Mouse (Mus musculus) forebrain, embryonic 11.5 days (tissue): ENCODE measurements around the gene Aspn. TPM values are rescaled to one million over a fixed set of nuclear protein-coding genes. Genes with fewer than 3 reads are reported as not detected.

ENCODE experiments used
- ATAC-seq: fragments of 200-750 bp; cut with Nextera tagmentation; replicated peaks from 2 replicates; pipeline ENCODE4 v1.8.0; 2017; ENCODE audit warnings: moderate TSS enrichment; ENCODE audit not compliant: low FRiP score
- DNase-seq: peaks from one replicate; pipeline ENCODE4 v3.0.0-alpha.2; 2017; ENCODE audit warnings: low spot score
- H3K27ac ChIP-seq: fragments of 300-500 bp; sonication (generic); 2 replicates; pipeline ENCODE4 v1.5.1; 2014; ENCODE audit warnings: low read depth, low read length
- H3K27me3 ChIP-seq: fragments of 300-500 bp; sonication (generic); 2 replicates; pipeline ENCODE4 v1.6.1; 2014; ENCODE audit warnings: mild to moderate bottlenecking, low read length, mixed read lengths; ENCODE audit not compliant: control insufficient read depth, insufficient read depth
- H3K36me3 ChIP-seq: fragments of 300-500 bp; sonication (generic); 2 replicates; pipeline ENCODE4 v1.6.1; 2014; ENCODE audit warnings: mild to moderate bottlenecking, low read length, moderate library complexity, mixed read lengths; ENCODE audit not compliant: control insufficient read depth, insufficient read depth
- H3K4me1 ChIP-seq: fragments of 300-500 bp; sonication (generic); replicated peaks from 2 replicates; pipeline ENCODE4 v1.6.1; 2014; ENCODE audit warnings: low read length, mixed read lengths; ENCODE audit not compliant: control insufficient read depth, insufficient read depth
- H3K4me2 ChIP-seq: fragments of 300-500 bp; sonication (generic); 2 replicates; pipeline ENCODE4 v1.6.1; 2014; ENCODE audit warnings: low read depth, mild to moderate bottlenecking, low read length, moderate library complexity, mixed read lengths; ENCODE audit not compliant: severe bottlenecking
- H3K4me3 ChIP-seq: fragments of 300-500 bp; sonication (generic); 2 replicates; pipeline ENCODE4 v1.5.1; 2014; ENCODE audit warnings: low read depth, low read length
- H3K9ac ChIP-seq: fragments of 300-500 bp; sonication (generic); 2 replicates; pipeline ENCODE4 v1.6.1; 2014; ENCODE audit warnings: low read length
- H3K9me3 ChIP-seq: fragments of 300-500 bp; sonication (generic); 2 replicates; pipeline ENCODE4 v1.6.1; 2016; ENCODE audit warnings: low read length, mixed read lengths; ENCODE audit not compliant: control insufficient read depth
- WGBS: fragments of 180-500 bp; shearing (Covaris S2); extraction: QIAGEN DNeasy Blood & Tissue Kit; methylation state at CpG from one replicate; pipeline ENCODE4 v1.1.7; 2014; 5-methylcytosine and 5-hydroxymethylcytosine counted together
- polyA plus RNA-seq: library from polyadenylated mRNA; unstranded; fragments of >200 nt; fragmentation: Nextera tagmentation; extraction: Ambion mirVana; gene quantifications from 2 replicates; pipeline ENCODE4 v1.2.1, GENCODE M21; 2014

The Aspn gene
- 0.41 and 0.55 TPM in 2 replicates for polyA plus RNA-seq

GRCm38 (mm10) chr13:49544279-49544678 is at the start of gene Aspn:
TSS of gene Aspn (plus strand) at chr13:49544443.
- ATAC-seq (no peak), DNase-seq (no peak)
- Histone ChIP-seq H3K4me3 (no peak within 1 kb of the TSS), H3K9me3 (no peaks in the 10 kb centered on the region), H3K36me3 (no peaks in the 10 kb centered on the region), H3K9ac (no peak within 1 kb of the TSS), H3K4me2 (no peak within 1 kb of the TSS), H3K4me1 (no peaks in the 10 kb centered on the region), H3K27me3 (no peaks in the 10 kb centered on the region), H3K27ac (no peak within 1 kb of the TSS)
- WGBS = 89% methylated on average over 3 of the region's 3 CpGs

DNA sequence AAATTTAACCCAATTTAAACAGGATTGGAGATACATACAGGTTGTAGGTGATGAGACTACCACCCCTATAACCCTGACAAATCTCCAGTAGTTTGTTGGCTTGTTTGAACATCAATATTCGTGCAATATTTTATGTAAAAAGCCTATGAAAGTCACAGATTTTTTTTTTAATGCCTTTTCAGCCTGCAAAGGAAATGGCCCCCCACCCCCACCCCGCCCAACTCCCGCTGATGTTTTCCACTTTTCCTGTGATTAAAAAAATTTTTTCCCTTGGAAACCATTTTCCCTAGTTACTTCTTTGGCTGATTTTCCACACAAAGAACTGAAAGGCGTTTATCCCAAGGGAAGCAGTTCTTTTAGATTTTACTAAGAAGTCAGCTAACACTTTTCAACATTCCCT is 39.7 kb upstream of the Aspn start, which contains the start of gene Ecm2:
Gene Ecm2 (plus strand): TSS at position 301 of the 400 bp plus-strand sequence.
- 67% methylated on average over 4 of the region's 4 CpGs for WGBS
- no peaks in the 10 kb centered on the region for H3K9me3 ChIP-seq
- DNase-seq = no peak

GRCm38 (mm10) chr13:49505776-49506175 is 38.5 kb upstream of the Aspn start:
- Histone ChIP-seq H3K27me3 (no peaks in the 10 kb centered on the region), H3K9me3 (no peaks in the 10 kb centered on the region), H3K9ac (no peak overlapping the region), H3K4me1 (no peaks in the 10 kb centered on the region), H3K4me2 (no peak overlapping the region), H3K36me3 (no peaks in the 10 kb centered on the region), H3K4me3 (no peak overlapping the region), H3K27ac (no peak overlapping the region)
- no peak for ATAC-seq
- 86% methylated on average over 4 of the region's 4 CpGs for WGBS
- DNase-seq = no peak

More for the DNA sequence above, 39.7 kb upstream of the Aspn start, which contains the start of gene Ecm2:
- Histone ChIP-seq H3K4me3 (no peak within 1 kb of the TSS), H3K9ac (no peak within 1 kb of the TSS), H3K27me3 (no peaks in the 10 kb centered on the region), H3K36me3 (no peaks in the 10 kb centered on the region), H3K27ac (no peak within 1 kb of the TSS), H3K4me1 (no peaks in the 10 kb centered on the region), H3K4me2 (no peak within 1 kb of the TSS)
- no peak for ATAC-seq

DNA sequence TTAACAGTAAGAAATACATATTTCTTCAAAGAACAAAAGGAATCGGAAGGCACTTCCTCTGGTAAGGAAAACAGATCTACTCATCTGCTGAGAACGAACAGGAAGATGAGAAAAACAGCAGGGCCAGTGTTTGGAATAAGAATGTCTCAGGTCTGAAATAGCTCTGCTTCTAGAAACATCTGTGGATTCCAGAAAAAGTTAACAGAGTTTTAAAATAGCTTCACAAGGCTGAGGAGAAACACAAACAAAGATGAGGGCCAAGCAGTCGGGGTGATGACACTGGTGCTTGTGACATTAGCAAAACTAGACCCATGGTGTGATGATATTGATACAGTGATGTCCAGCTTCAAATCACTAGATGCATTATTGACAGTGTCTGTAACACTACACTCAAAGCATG is 37.1 kb upstream of the Aspn start:
- WGBS = 84% methylated on average over 3 of the region's 3 CpGs
- ATAC-seq = no peak

GRCm38 (mm10) chr13:49518761-49519160 is 25.5 kb upstream of the Aspn start:
- Histone ChIP-seq H3K9me3 (no peaks in the 10 kb centered on the region), H3K9ac (no peak overlapping the region), H3K27ac (no peak overlapping the region), H3K4me1 (no peaks in the 10 kb centered on the region), H3K27me3 (no peaks in the 10 kb centered on the region), H3K4me2 (no peak overlapping the region), H3K36me3 (no peaks in the 10 kb centered on the region), H3K4me3 (no peak overlapping the region)
- no peak for ATAC-seq
- DNase-seq = no peak
- WGBS = 28% methylated on average over 2 of the region's 2 CpGs

More for the DNA sequence above, 37.1 kb upstream of the Aspn start:
- DNase-seq = no peak
- H3K4me2 ChIP-seq = no peak overlapping the region
- no peaks in the 10 kb centered on the region for H3K9me3 ChIP-seq
- H3K27ac ChIP-seq = no peak overlapping the region
- no peaks in the 10 kb centered on the region for H3K36me3 ChIP-seq
- H3K4me1 ChIP-seq = no peaks in the 10 kb centered on the region
- H3K9ac ChIP-seq = no peak overlapping the region
- H3K4me3 ChIP-seq = no peak overlapping the region
- no peaks in the 10 kb centered on the region for H3K27me3 ChIP-seq

DNA sequence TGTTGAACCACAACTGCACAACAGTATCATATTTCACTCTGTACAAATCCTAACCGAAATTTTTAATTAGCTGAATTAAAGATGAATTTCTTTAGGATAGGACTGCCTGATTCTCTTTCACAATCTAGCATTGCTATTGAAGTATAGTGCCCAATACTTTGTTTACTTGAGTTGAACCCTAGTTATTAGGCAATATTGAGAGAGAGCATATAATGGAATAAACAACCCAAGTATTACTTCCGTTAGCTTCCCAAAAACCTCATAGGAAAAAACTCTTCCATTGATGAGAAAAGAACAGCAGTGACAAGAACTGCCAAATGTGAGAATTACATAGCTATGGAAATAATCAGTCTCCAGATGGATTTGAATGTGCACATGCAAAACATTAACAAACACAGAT is 18.0 kb upstream of the Aspn start:
- Histone ChIP-seq H3K9ac (no peak overlapping the region), H3K4me2 (no peak overlapping the region), H3K36me3 (no peaks in the 10 kb centered on the region), H3K9me3 (no peaks in the 10 kb centered on the region), H3K4me3 (no peak overlapping the region), H3K4me1 (no peaks in the 10 kb centered on the region), H3K27me3 (no peaks in the 10 kb centered on the region), H3K27ac (no peak overlapping the region)
- DNase-seq (no peak), ATAC-seq (no peak)
- 88% methylated on average over 2 of the region's 2 CpGs for WGBS

- no peak overlapping the region for H3K27ac ChIP-seq
- H3K36me3 ChIP-seq = no peaks in the 10 kb centered on the region
- no peak overlapping the region for H3K9ac ChIP-seq
- DNase-seq (no peak), ATAC-seq (no peak)
- WGBS = 97% methylated on average over 4 of the region's 4 CpGs
- H3K4me3 ChIP-seq = no peak overlapping the region
- no peaks in the 10 kb centered on the region for H3K9me3 ChIP-seq
- no peaks in the 10 kb centered on the region for H3K4me1 ChIP-seq
- no peaks in the 10 kb centered on the region for H3K27me3 ChIP-seq
- H3K4me2 ChIP-seq = no peak overlapping the region
These were observed 13.6 kb upstream of the Aspn start for GRCm38 (mm10) chr13:49530636-49531035.

DNA sequence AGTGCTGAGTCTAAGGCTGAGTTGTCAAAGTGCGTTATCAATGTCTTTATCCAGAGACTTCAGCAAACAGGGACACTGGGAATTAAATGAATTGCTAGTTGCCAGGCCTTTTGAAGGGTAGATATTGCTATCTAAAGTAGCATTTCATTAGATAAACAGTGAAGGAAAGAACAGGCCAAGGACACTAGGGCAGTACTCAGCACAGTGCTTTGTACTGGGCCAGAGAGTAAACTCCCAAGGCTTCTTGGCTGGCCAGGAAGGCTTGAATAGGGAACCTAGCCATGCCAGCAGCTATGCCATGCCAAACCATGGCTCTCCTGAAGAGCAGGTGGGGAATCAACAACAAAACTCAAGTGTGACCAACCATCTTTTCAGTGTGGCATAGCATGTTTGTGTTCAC is 7.3 kb upstream of the Aspn start:
- Histone ChIP-seq H3K27me3 (no peaks in the 10 kb centered on the region), H3K9ac (no peak overlapping the region), H3K9me3 (no peaks in the 10 kb centered on the region), H3K27ac (no peak overlapping the region), H3K4me3 (no peak overlapping the region), H3K36me3 (no peaks in the 10 kb centered on the region), H3K4me1 (no peaks in the 10 kb centered on the region), H3K4me2 (no peak overlapping the region)
- 100% methylated on average over 1 of the region's 1 CpGs for WGBS
- ATAC-seq (no peak), DNase-seq (no peak)

DNA sequence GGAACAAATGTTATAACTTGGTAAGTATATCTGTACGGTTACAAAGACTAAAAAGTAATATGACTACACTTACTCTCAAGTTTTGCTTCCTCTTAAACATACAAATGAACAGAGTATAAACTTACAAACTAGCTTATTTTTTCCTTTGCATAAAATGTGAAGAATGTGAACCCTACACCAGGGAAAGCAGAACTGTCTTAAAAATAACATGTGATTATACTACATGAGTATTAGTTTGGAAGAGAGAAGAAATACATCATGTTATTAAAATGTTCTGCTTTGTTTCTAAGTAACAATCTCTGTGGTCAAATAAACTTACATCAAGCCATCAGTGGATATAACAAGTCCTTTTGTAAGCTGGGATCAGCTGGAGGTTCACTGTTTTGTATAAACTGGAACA is 5.5 kb upstream of the Aspn start:
- Histone ChIP-seq H3K36me3 (no peaks in the 10 kb centered on the region), H3K4me1 (no peaks in the 10 kb centered on the region), H3K27me3 (no peaks in the 10 kb centered on the region), H3K27ac (no peak overlapping the region), H3K4me3 (no peak overlapping the region), H3K9ac (no peak overlapping the region), H3K4me2 (no peak overlapping the region), H3K9me3 (no peaks in the 10 kb centered on the region)
- DNase-seq = no peak
- WGBS = 92% methylated on average over 1 of the region's 1 CpGs
- ATAC-seq = no peak
